25 mouse cellular contexts compared by ENCODE assay signal in the genomic region with DNA sequence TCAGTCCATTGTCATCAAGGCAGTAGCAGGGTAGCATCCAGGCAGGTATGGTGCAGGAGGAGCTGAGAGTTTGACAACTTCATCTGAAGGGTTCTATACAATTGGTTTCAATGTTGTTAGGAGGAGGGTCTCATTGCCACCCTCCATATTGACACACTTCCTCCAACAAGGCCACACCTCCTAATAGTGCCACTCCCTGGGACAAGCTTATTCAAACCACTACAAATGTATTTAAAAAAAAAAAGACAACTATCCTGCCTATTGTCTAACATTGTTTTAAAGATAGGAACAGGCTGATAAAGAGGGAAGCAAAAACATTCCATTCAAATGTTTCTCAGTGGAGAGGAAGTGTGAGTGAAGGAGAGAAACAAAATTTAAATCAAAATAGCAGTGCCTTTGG. TPM values are rescaled to one million over a fixed set of nuclear protein-coding genes. Genes with fewer than 3 reads are reported as not detected.
A peak's percentile ranks its signal among the peaks of the same experiment; 100 is the strongest.
DNase-seq lines count a peak whose midpoint lies in the region; TF ChIP-seq lines count a peak whose summit lies in the region.
"Had no signal": no experiment of that assay in that cellular context is flagged by ENCODE, and none has a peak within 500 bp of the region (broad histone marks: within the 10 kb centered on the region; RNA-seq: fewer than 3 reads in every experiment).

No protein-coding gene starts in this region.

- H3K4me1 ChIP-seq in heart, adult 2 months (ENCODE audit: control insufficient read depth, insufficient read depth, low read length): no peaks in the 10 kb centered on the region; the same call in 1 of the 2 replicates
- H3K4me1 ChIP-seq: embryonic facial prominence, embryonic 10.5 days; embryonic facial prominence, embryonic 12.5 days; forebrain, embryonic 13.5 days; forebrain, embryonic 15.5 days had no signal

- no peaks in the 10 kb centered on the region for H3K79me2 ChIP-seq in heart, adult 2 months (replicated peaks; ENCODE audit: control insufficient read depth, insufficient read depth, low read length)

- TF ChIP-seq POLR2A in heart, adult 2 months (IDR thresholded peaks at IDR 0.05; ENCODE audit: insufficient read depth, low read depth, low read length): no peak

- no peaks in the 10 kb centered on the region for H3K27me3 ChIP-seq in heart, adult 2 months (ENCODE audit: control insufficient read depth, insufficient read depth, low read length)
- H3K27me3 ChIP-seq: embryonic facial prominence, embryonic 12.5 days; forebrain, embryonic 13.5 days; forebrain, embryonic 15.5 days had no signal

- TF ChIP-seq EP300 in heart, adult 2 months (IDR thresholded peaks at IDR 0.05; ENCODE audit: insufficient read depth, low read depth, low read length): no peak

- intact Hi-C loops in heart, adult 2 months (cut with DNase I): no loop called here

- DNase-seq in ES-CJ7 (ENCODE audit: low read depth, low spot score): peak; percentile 57
- DNase-seq in R1 (ENCODE audit: low read depth, low spot score): peak; percentile 87
- DNase-seq in kidney, adult 8-10 months: no peak
- no peak for DNase-seq in heart, adult 2 months
- no peak for DNase-seq in layer of hippocampus, adult 18-20 months (ENCODE audit: low spot score in 2 of 2)
- DNase-seq: adrenal gland, adult 8-10 months; adrenal gland, postnatal 14 days; adrenal gland, postnatal 36 days; cerebellum, adult 11-12 months; cerebellum, adult 2 months; cerebellum, adult 9-10 months; cerebellum, postnatal 10 days; cerebellum, postnatal 25 days; forebrain, postnatal 0 days had no signal

- H3K9ac ChIP-seq in heart, adult 2 months (ENCODE audit: low read depth, low read length): no peak overlapping the region
- H3K9ac ChIP-seq: embryonic facial prominence, embryonic 12.5 days; forebrain, embryonic 13.5 days; forebrain, embryonic 15.5 days; forebrain, postnatal 0 days had no signal

- no peak overlapping the region for H3K4me3 ChIP-seq in heart, adult 2 months
- H3K4me3 ChIP-seq: embryonic facial prominence, embryonic 10.5 days; embryonic facial prominence, embryonic 12.5 days; forebrain, embryonic 13.5 days; forebrain, embryonic 15.5 days had no signal

- no peak overlapping the region for H3K27ac ChIP-seq in heart, adult 2 months
- H3K27ac ChIP-seq: embryonic facial prominence, embryonic 10.5 days; embryonic facial prominence, embryonic 12.5 days; forebrain, embryonic 13.5 days; forebrain, embryonic 15.5 days had no signal

- no peaks in the 10 kb centered on the region for H3K36me3 ChIP-seq in heart, adult 2 months (ENCODE audit: control insufficient read depth, insufficient read depth, low read length)
- H3K36me3 ChIP-seq: forebrain, embryonic 15.5 days had no signal

- TF ChIP-seq CTCF in heart, adult 2 months (IDR thresholded peaks at IDR 0.05): no peak

RNA-seq across cellular contexts. Expression of gene F13b, which starts 1.8 kb away (rescaled TPM):
- not detected for total RNA-seq in heart, adult 2 months (2021)
- polyA plus RNA-seq in heart, adult 2 months (2012; rRNA removed): not detected in 2 replicates
- not detected for total RNA-seq in layer of hippocampus, adult 18-20 months (2021)
- total RNA-seq: adrenal gland, adult 8-10 months; adrenal gland, postnatal 36 days; forebrain, postnatal 0 days; G1E had no signal
- polyA plus RNA-seq: activated CD4-positive, CD25-positive, alpha-beta regulatory T cell, adult 4 months; C2C12; cerebellum, adult 2 months; cortical plate, adult 2 months; embryonic facial prominence, embryonic 10.5 days; embryonic facial prominence, embryonic 12.5 days; embryonic facial prominence, embryonic 14.5 days; forebrain, embryonic 11.5 days; forebrain, embryonic 13.5 days; forebrain, embryonic 15.5 days; forebrain, postnatal 0 days; G1E; Patski had no signal

RNA-seq across cellular contexts. Expression of gene Aspm, which starts 45.2 kb away (rescaled TPM):
- under 1 TPM; 0.25 to 0.29 TPM for total RNA-seq in heart, adult 2 months (2021)
- polyA plus RNA-seq in heart, adult 2 months (2012; rRNA removed): 0.08 and 0.12 TPM in 2 replicates
- under 1 TPM; 0.23 to 0.25 TPM for total RNA-seq in layer of hippocampus, adult 18-20 months (2021)

Comparison
In these comparisons a context has a peak if more than half of its experiments do, and no peak if none do; other contexts are left out.
1. DNase-seq: peak in ES-CJ7 (single experiment) and R1 (single experiment); none in kidney, adult 8-10 months (0 of 2), heart, adult 2 months (0 of 2) and layer of hippocampus, adult 18-20 months (0 of 2).